ENCODE assay signal across 18 mouse cellular contexts in genomic region chr13:24342091-24342490, GRCm38 (mm10). TPM values are rescaled to one million over a fixed set of nuclear protein-coding genes. Genes with fewer than 3 reads are reported as not detected.
A peak's percentile ranks its signal among the peaks of the same experiment; 100 is the strongest.
DNase-seq lines count a peak whose midpoint lies in the region; ATAC-seq lines count a peak whose summit lies in the region.
"Had no signal": no experiment of that assay in that cellular context is flagged by ENCODE, and none has a peak within 500 bp of the region (broad histone marks: within the 10 kb centered on the region; RNA-seq: fewer than 3 reads in every experiment).

No protein-coding gene starts in this region.

- intact Hi-C loops in left cerebral cortex, postnatal 4 days (cut with DNase I), result no loop called here

- H3K9me3 ChIP-seq in liver, embryonic 11.5 days (ENCODE audit: control insufficient read depth, low read length), result no peaks in the 10 kb centered on the region
- H3K9me3 ChIP-seq: embryonic facial prominence, embryonic 13.5 days; heart, embryonic 12.5 days; midbrain, embryonic 12.5 days had no signal

- no peaks in the 10 kb centered on the region for H3K36me3 ChIP-seq in liver, embryonic 11.5 days (ENCODE audit: control insufficient read depth, insufficient read depth, low read length)
- H3K36me3 ChIP-seq: embryonic facial prominence, embryonic 13.5 days; heart, embryonic 12.5 days; midbrain, embryonic 12.5 days had no signal

- 72% methylated on average over 4 of the region's 4 CpGs for WGBS in liver, embryonic 11.5 days

- H3K9ac ChIP-seq in liver, embryonic 11.5 days (ENCODE audit: low read depth, low read length), result no peak overlapping the region
- H3K9ac ChIP-seq: embryonic facial prominence, embryonic 13.5 days; forebrain, postnatal 0 days; heart, embryonic 12.5 days; hindbrain, embryonic 14.5 days; lung, embryonic 14.5 days; midbrain, embryonic 12.5 days had no signal

- ATAC-seq in liver, embryonic 11.5 days (replicated peaks; ENCODE audit: low FRiP score), result no peak
- peak; percentile 39; the same call in 1 of the 2 replicates for ATAC-seq in megakaryocyte, adult 5-6 weeks (ENCODE audit: poor library complexity, severe bottlenecking)
- ATAC-seq in CD4-positive, CD25-positive, alpha-beta regulatory T cell, adult 4 months, result no peak
- ATAC-seq: forebrain, postnatal 0 days had no signal

- no peaks in the 10 kb centered on the region for H3K27me3 ChIP-seq in liver, embryonic 11.5 days (replicated peaks; ENCODE audit: control insufficient read depth, insufficient read depth, low read length)
- H3K27me3 ChIP-seq: embryonic facial prominence, embryonic 13.5 days; heart, embryonic 12.5 days; midbrain, embryonic 12.5 days had no signal

- peak; percentile 15 for DNase-seq in liver, embryonic 11.5 days (ENCODE audit: low spot score)
- DNase-seq in liver, result no peak
- peak; percentile 62 for DNase-seq in thymus, postnatal 0 days (ENCODE audit: low spot score)
- DNase-seq in left cerebral cortex, postnatal 4 days, result no peak
- no peak for DNase-seq in cerebellum, adult 9-10 months
- DNase-seq: adrenal gland, adult 2 months; cerebellum, adult 9-11 months; forebrain, postnatal 0 days; kidney, adult 8-10 months; kidney, postnatal 4 days; lung, embryonic 14.5 days; lung, postnatal 4 days had no signal

- no peak overlapping the region for H3K4me2 ChIP-seq in liver, embryonic 11.5 days
- H3K4me2 ChIP-seq: embryonic facial prominence, embryonic 13.5 days; heart, embryonic 12.5 days; hindbrain, embryonic 14.5 days; lung, embryonic 14.5 days; midbrain, embryonic 12.5 days had no signal

- peaks cover 7% of the 10 kb centered on the region for H3K4me1 ChIP-seq in liver, embryonic 11.5 days (replicated peaks; ENCODE audit: control insufficient read depth, insufficient read depth, low read length)
- H3K4me1 ChIP-seq: embryonic facial prominence, embryonic 13.5 days; heart, embryonic 12.5 days; midbrain, embryonic 12.5 days had no signal

- H3K27ac ChIP-seq in liver, embryonic 11.5 days (ENCODE audit: low read depth, low read length), result no peak overlapping the region
- H3K27ac ChIP-seq: embryonic facial prominence, embryonic 13.5 days; hindbrain, embryonic 14.5 days; midbrain, embryonic 12.5 days had no signal

- no peak overlapping the region for H3K4me3 ChIP-seq in liver, embryonic 11.5 days (ENCODE audit: low read depth, low read length)
- H3K4me3 ChIP-seq: embryonic facial prominence, embryonic 13.5 days; heart, embryonic 12.5 days; midbrain, embryonic 12.5 days had no signal

RNA-seq across cellular contexts. Expression of gene Cmah, which starts 14.9 kb away (rescaled TPM):
- polyA plus RNA-seq in liver, embryonic 11.5 days (2014; fragmentation: Nextera tagmentation; extraction: Ambion mirVana), result 3.2 and 4.3 TPM in 2 replicates
- total RNA-seq in megakaryocyte, adult 5-6 weeks (2015), result 5.8 TPM in 2 replicates
- total RNA-seq in megakaryocyte, adult 5-6 weeks (2017), result 2.7 and 6.5 TPM in 2 replicates
- polyA plus RNA-seq in thymus, postnatal 0 days (2015; fragmentation: Nextera tagmentation; extraction: Ambion mirVana), result 18.5 and 32.8 TPM in 2 replicates
- under 1 TPM; 0.40 to 0.58 TPM for total RNA-seq in left cerebral cortex, postnatal 4 days (2021)
- 10 to 100 TPM; 49.8 to 61.7 TPM for polyA plus RNA-seq in CD4-positive, CD25-positive, alpha-beta regulatory T cell, adult 4 months (2017; shearing (Covaris generic))
- total RNA-seq: forebrain, postnatal 0 days had no signal

Comparison
In these comparisons a context has a peak if more than half of its experiments do, and no peak if none do; other contexts are left out.
1. DNase-seq: peak in liver, embryonic 11.5 days (single experiment) and thymus, postnatal 0 days (single experiment); none in liver (single experiment), left cerebral cortex, postnatal 4 days (single experiment) and cerebellum, adult 9-10 months (single experiment).